Comparison of ENCODE assay signal across 8 mouse cellular contexts in the genomic region with DNA sequence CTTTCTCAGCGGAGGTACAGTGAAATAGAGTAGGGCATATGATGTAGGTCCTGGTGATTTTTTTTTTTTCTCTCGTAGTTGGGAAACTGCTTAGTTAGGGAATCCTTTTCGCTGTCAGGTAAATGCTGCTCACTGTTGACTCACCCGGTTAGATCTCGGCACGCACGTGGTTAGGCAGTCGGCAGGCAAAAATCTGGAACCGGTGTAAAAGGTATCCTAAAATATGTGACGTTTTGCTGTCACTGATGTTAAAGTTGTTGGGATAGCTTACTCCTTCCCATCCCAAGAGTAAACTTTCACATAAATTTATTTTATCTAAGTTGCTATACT. TPM values are rescaled to one million over a fixed set of nuclear protein-coding genes. Genes with fewer than 3 reads are reported as not detected.
A peak's percentile ranks its signal among the peaks of the same experiment; 100 is the strongest.
DNase-seq lines count a peak whose midpoint lies in the region; ATAC-seq lines count a peak whose summit lies in the region.

No protein-coding gene starts in this region.

- peak overlapping the region; percentile 97 for H3K4me3 ChIP-seq in heart, embryonic 12.5 days
- H3K4me3 ChIP-seq in erythroblast, embryonic 14.5 days (replicated peaks), result peak overlapping the region; percentile 74
- H3K4me3 ChIP-seq in liver, embryonic 13.5 days (replicated peaks), result peak overlapping the region; percentile 98

- DNase-seq in heart, adult 9 months (ENCODE audit: low spot score in 2 of 2), result no peak
- peak; percentile 29 for DNase-seq in ES-CJ7 (ENCODE audit: low read depth, low spot score)
- DNase-seq in liver, embryonic 13.5 days, result no peak
- DNase-seq in urinary bladder, postnatal 36 days (ENCODE audit: low spot score in 2 of 2), result no peak
- DNase-seq in cerebellum, postnatal 25 days, result no peak
- no peak for DNase-seq in cerebellum, adult 9-10 months

- H3K36me3 ChIP-seq in heart, embryonic 12.5 days, result peaks cover 7% of the 10 kb centered on the region; the same call in 1 of the 2 replicates
- H3K36me3 ChIP-seq in erythroblast, embryonic 14.5 days (ENCODE audit: control insufficient read depth), result peaks cover 13% of the 10 kb centered on the region
- peaks cover 22% of the 10 kb centered on the region for H3K36me3 ChIP-seq in liver, embryonic 13.5 days

- H3K9me3 ChIP-seq in heart, embryonic 12.5 days (replicated peaks), result no peaks in the 10 kb centered on the region
- no peaks in the 10 kb centered on the region for H3K9me3 ChIP-seq in erythroblast, embryonic 14.5 days (ENCODE audit: control insufficient read depth, low read length)
- H3K9me3 ChIP-seq in liver, embryonic 13.5 days (replicated peaks), result no peaks in the 10 kb centered on the region

- under 1% methylated on average over 10 of the region's 10 CpGs for WGBS in heart, embryonic 12.5 days
- 0% methylated on average over 10 of the region's 10 CpGs for WGBS in liver, embryonic 13.5 days (ENCODE audit: insufficient replicate concordance)

- peak overlapping the region; percentile 97 for H3K9ac ChIP-seq in heart, embryonic 12.5 days
- H3K9ac ChIP-seq in liver, embryonic 13.5 days, result peak overlapping the region; percentile 96

- H3K4me2 ChIP-seq in heart, embryonic 12.5 days, result peak overlapping the region; percentile 77
- peak overlapping the region; percentile 96 for H3K4me2 ChIP-seq in liver, embryonic 13.5 days

- ATAC-seq in heart, embryonic 12.5 days (ENCODE audit: insufficient number of reproducible peaks, low FRiP score), result no peak
- ATAC-seq in liver, embryonic 13.5 days (ENCODE audit: low read depth), result no peak

- peaks cover 13% of the 10 kb centered on the region for H3K4me1 ChIP-seq in heart, embryonic 12.5 days (replicated peaks)
- H3K4me1 ChIP-seq in erythroblast, embryonic 14.5 days (ENCODE audit: control insufficient read depth), result peaks cover 51% of the 10 kb centered on the region
- peaks cover 49% of the 10 kb centered on the region for H3K4me1 ChIP-seq in liver, embryonic 13.5 days (replicated peaks)

- H3K27ac ChIP-seq in heart, embryonic 12.5 days (ENCODE audit: poor library complexity, severe bottlenecking), result no peak overlapping the region
- peak overlapping the region; percentile 66; the same call in 1 of the 2 replicates for H3K27ac ChIP-seq in liver, embryonic 13.5 days

- no peaks in the 10 kb centered on the region for H3K27me3 ChIP-seq in heart, embryonic 12.5 days (replicated peaks)
- H3K27me3 ChIP-seq in erythroblast, embryonic 14.5 days (ENCODE audit: control insufficient read depth), result no peaks in the 10 kb centered on the region
- no peaks in the 10 kb centered on the region for H3K27me3 ChIP-seq in liver, embryonic 13.5 days

RNA-seq across cellular contexts. Expression of a gene that starts 1.3 kb away (rescaled TPM):
- 54.6 and 56.7 TPM in 2 replicates for polyA plus RNA-seq in heart, embryonic 12.5 days (2016; fragmentation: Nextera tagmentation; extraction: Ambion mirVana)
- 0.45 and 0.56 TPM in 2 replicates for polyA plus RNA-seq in erythroblast, embryonic 14.5 days (2012)
- 57.4 and 66.1 TPM in 2 replicates for polyA plus RNA-seq in liver, embryonic 13.5 days (2015; fragmentation: Nextera tagmentation; extraction: Ambion mirVana)

RNA-seq across cellular contexts. Expression of a gene that starts 56.1 kb away (rescaled TPM):
- polyA plus RNA-seq in heart, embryonic 12.5 days (2016; fragmentation: Nextera tagmentation; extraction: Ambion mirVana), result 2.7 and 2.9 TPM in 2 replicates
- not detected in 2 replicates for polyA plus RNA-seq in erythroblast, embryonic 14.5 days (2012)
- polyA plus RNA-seq in liver, embryonic 13.5 days (2015; fragmentation: Nextera tagmentation; extraction: Ambion mirVana), result not detected in 2 replicates

Comparison
In these comparisons a context has a peak if more than half of its experiments do, and no peak if none do; other contexts are left out.
1. RNA of a gene that starts 1.3 kb away (polyA plus RNA-seq): 57.4 to 66.1 TPM in liver, embryonic 13.5 days and 54.6 to 56.7 TPM in heart, embryonic 12.5 days; 0.45 to 0.56 TPM in erythroblast, embryonic 14.5 days; every median in the first group is over 10 times any median in the second.
2. Peak in every context shown above with its lines, with median percentiles within 50 percentile points of each other: H3K4me3 ChIP-seq.